Mouse (Mus musculus) kidney, embryonic 16.5 days (tissue): Measurements from ENCODE around the gene Tpm3. TPM values are rescaled to one million over a fixed set of nuclear protein-coding genes. Genes with fewer than 3 reads are reported as not detected.
"Not testable (repeated sequence)": the region's sequence is repeated elsewhere in the genome, so short reads cannot be mapped to it uniquely, and the experiment has no call there.

Source experiments
- ATAC-seq: fragments of 200-750 bp; cut with Nextera tagmentation; 2 replicates; pipeline ENCODE4 v1.8.0; 2017; ENCODE audit warnings: moderate TSS enrichment; ENCODE audit not compliant: low FRiP score, low TSS enrichment
- H3K27ac ChIP-seq: fragments of 300-500 bp; sonication (generic); 2 replicates; pipeline ENCODE4 v1.5.1; 2014; ENCODE audit warnings: low read length
- H3K27me3 ChIP-seq: fragments of 300-500 bp; sonication (generic); 2 replicates; pipeline ENCODE4 v1.6.1; 2014; ENCODE audit warnings: low read length, control low read depth, mixed read lengths; ENCODE audit not compliant: insufficient read depth
- H3K36me3 ChIP-seq: fragments of 300-500 bp; sonication (generic); 2 replicates; pipeline ENCODE4 v1.6.1; 2014; ENCODE audit warnings: low read length, control low read depth, mixed read lengths; ENCODE audit not compliant: insufficient read depth
- H3K4me1 ChIP-seq: fragments of 300-500 bp; sonication (generic); 2 replicates; pipeline ENCODE4 v1.6.1; 2014; ENCODE audit warnings: low read length, control low read depth, mixed read lengths; ENCODE audit not compliant: insufficient read depth
- H3K4me2 ChIP-seq: fragments of 300-500 bp; sonication (generic); replicated peaks from 2 replicates; pipeline ENCODE4 v1.6.1; 2014; ENCODE audit warnings: low read depth, low read length
- H3K4me3 ChIP-seq: fragments of 300-500 bp; sonication (generic); 2 replicates; pipeline ENCODE4 v1.5.1; 2014; ENCODE audit warnings: mild to moderate bottlenecking, low read length
- H3K9ac ChIP-seq: fragments of 300-500 bp; sonication (generic); replicated peaks from 2 replicates; pipeline ENCODE4 v1.6.1; 2014; ENCODE audit warnings: low read length
- H3K9me3 ChIP-seq: fragments of 300-500 bp; sonication (generic); 2 replicates; pipeline ENCODE4 v1.6.1; 2016; ENCODE audit warnings: low read length, control low read depth
- WGBS: fragments of 180-500 bp; shearing (Covaris S2); extraction: QIAGEN DNeasy Blood & Tissue Kit; methylation state at CpG from one replicate; pipeline ENCODE4 v1.1.7; 2014; 5-methylcytosine and 5-hydroxymethylcytosine counted together
- polyA plus RNA-seq: library from polyadenylated mRNA; unstranded; fragments of >200 nt; fragmentation: Nextera tagmentation; extraction: Ambion mirVana; gene quantifications from 2 replicates; pipeline ENCODE4 v1.2.1, GENCODE M21; 2015

Gene Tpm3
- polyA plus RNA-seq, 1 experiment from 2014 or later: 543 TPM

- Histone ChIP-seq H3K27me3 (no peaks in the 10 kb centered on the region), H3K27ac (no peak overlapping the region), H3K4me2 (no peak overlapping the region), H3K4me1 (peaks cover 6% of the 10 kb centered on the region; the same call in 1 of the 2 replicates), H3K9ac (no peak overlapping the region), H3K36me3 (peaks cover 24% of the 10 kb centered on the region), H3K4me3 (no peak overlapping the region), H3K9me3 (0 out of 2 replicates have a peak, but pooled peaks cover 2% of the 10 kb centered on the region)
- ATAC-seq: no peak
- 97% methylated on average over 2 of the region's 2 CpGs for WGBS
Measured at GRCm38 (mm10) chr3:90101673-90102072, 29.2 kb downstream of the Tpm3 start.

GRCm38 (mm10) chr3:90102239-90102638, 29.8 kb downstream of the Tpm3 start:
- Histone ChIP-seq H3K9me3 (0 out of 2 replicates have a peak, but pooled peaks cover 2% of the 10 kb centered on the region), H3K4me3 (no peak overlapping the region), H3K4me1 (peaks cover 6% of the 10 kb centered on the region; the same call in 1 of the 2 replicates), H3K27me3 (no peaks in the 10 kb centered on the region), H3K9ac (no peak overlapping the region), H3K27ac (no peak overlapping the region), H3K4me2 (no peak overlapping the region), H3K36me3 (peaks cover 23% of the 10 kb centered on the region)
- 55% methylated on average over 2 of the region's 2 CpGs for WGBS
- no peak for ATAC-seq

- no peak for ATAC-seq
- Histone ChIP-seq H3K27ac (no peak overlapping the region), H3K36me3 (peaks cover 17% of the 10 kb centered on the region), H3K4me1 (peaks cover 6% of the 10 kb centered on the region; the same call in 1 of the 2 replicates), H3K4me2 (no peak overlapping the region), H3K27me3 (no peaks in the 10 kb centered on the region), H3K9ac (no peak overlapping the region), H3K4me3 (no peak overlapping the region), H3K9me3 (0 out of 2 replicates have a peak, but pooled peaks cover 2% of the 10 kb centered on the region)
- 43% methylated on average over 2 of the region's 2 CpGs for WGBS
Measured at GRCm38 (mm10) chr3:90103176-90103575, 30.7 kb downstream of the Tpm3 start.

GRCm38 (mm10) chr3:90103938-90104337, 31.5 kb downstream of the Tpm3 start, which contains the start of gene Nup210l:
TSS of gene Nup210l (plus strand) at chr3:90104132.
- Histone ChIP-seq H3K4me1 (no peaks in the 10 kb centered on the region), H3K36me3 (peaks cover 15% of the 10 kb centered on the region), H3K27ac (no peak within 1 kb of the TSS), H3K9ac (no peak within 1 kb of the TSS), H3K9me3 (0 out of 2 replicates have a peak, but pooled peaks cover 2% of the 10 kb centered on the region), H3K27me3 (no peaks in the 10 kb centered on the region), H3K4me2 (no peak within 1 kb of the TSS), H3K4me3 (no peak within 1 kb of the TSS)
- WGBS: 86% methylated on average over 13 of the region's 13 CpGs
- ATAC-seq: no peak

- no peaks in the 10 kb centered on the region for H3K9me3 ChIP-seq
- no peak overlapping the region for H3K27ac ChIP-seq
- H3K4me1 ChIP-seq: no peaks in the 10 kb centered on the region
- no peaks in the 10 kb centered on the region for H3K36me3 ChIP-seq
- H3K4me3 ChIP-seq: no peak overlapping the region
- no peaks in the 10 kb centered on the region for H3K27me3 ChIP-seq
- no peak for ATAC-seq
- H3K9ac ChIP-seq: no peak overlapping the region
- H3K4me2 ChIP-seq: no peak overlapping the region
- 80% methylated on average over 2 of the region's 2 CpGs for WGBS
Measured at GRCm38 (mm10) chr3:90111706-90112105, 39.3 kb downstream of the Tpm3 start.

- no peak overlapping the region for H3K4me3 ChIP-seq
- H3K36me3 ChIP-seq: no peaks in the 10 kb centered on the region
- no peaks in the 10 kb centered on the region for H3K9me3 ChIP-seq
- no peak overlapping the region for H3K4me2 ChIP-seq
- no peaks in the 10 kb centered on the region for H3K27me3 ChIP-seq
- no peak overlapping the region for H3K27ac ChIP-seq
- H3K4me1 ChIP-seq: no peaks in the 10 kb centered on the region
- no peak for ATAC-seq
- no peak overlapping the region for H3K9ac ChIP-seq
- 62% methylated on average over 2 of the region's 2 CpGs for WGBS
Measured at GRCm38 (mm10) chr3:90114342-90114741, 41.9 kb downstream of the Tpm3 start.

- ATAC-seq: peak; percentile 65
- H3K27me3 ChIP-seq: no peaks in the 10 kb centered on the region
- H3K9ac ChIP-seq: no peak overlapping the region
- H3K4me3 ChIP-seq: no peak overlapping the region
- no peak overlapping the region for H3K4me2 ChIP-seq
- H3K9me3 ChIP-seq: no peaks in the 10 kb centered on the region
- no peaks in the 10 kb centered on the region for H3K36me3 ChIP-seq
- H3K4me1 ChIP-seq: no peaks in the 10 kb centered on the region
- no peak overlapping the region for H3K27ac ChIP-seq
- whole genome bisulfite sequencing: 50% methylated on average over 3 of the region's 3 CpGs
Measured at GRCm38 (mm10) chr3:90115526-90115925, 43.1 kb downstream of the Tpm3 start.

- Histone ChIP-seq H3K4me3 (no peak overlapping the region), H3K9me3 (no peaks in the 10 kb centered on the region), H3K27me3 (no peaks in the 10 kb centered on the region), H3K36me3 (no peaks in the 10 kb centered on the region), H3K9ac (no peak overlapping the region), H3K27ac (no peak overlapping the region), H3K4me2 (no peak overlapping the region), H3K4me1 (no peaks in the 10 kb centered on the region)
- ATAC-seq: no peak
- 93% methylated on average over 13 of the region's 13 CpGs for WGBS
Measured at GRCm38 (mm10) chr3:90118132-90118790, 45.8 kb downstream of the Tpm3 start.

- not testable (repeated sequence) for H3K36me3 ChIP-seq, H3K27me3 ChIP-seq, H3K4me3 ChIP-seq, H3K9ac ChIP-seq, H3K4me1 ChIP-seq, H3K9me3 ChIP-seq, H3K27ac ChIP-seq, ATAC-seq, H3K4me2 ChIP-seq
- WGBS: 85% methylated on average over 5 of the region's 5 CpGs
Measured at GRCm38 (mm10) chr3:90122036-90122435, 49.6 kb downstream of the Tpm3 start.

- Histone ChIP-seq H3K27me3 (no peaks in the 10 kb centered on the region), H3K27ac (no peak overlapping the region)
- ATAC-seq: no peak
Measured at GRCm38 (mm10) chr3:90125710-90126109, 53.3 kb downstream of the Tpm3 start.

More at GRCm38 (mm10) chr3:90125710-90126109, 53.3 kb downstream of the Tpm3 start:
- no peak overlapping the region for H3K4me2 ChIP-seq
- no peak overlapping the region for H3K4me3 ChIP-seq
- no peak overlapping the region for H3K9ac ChIP-seq
- H3K4me1 ChIP-seq: no peaks in the 10 kb centered on the region
- H3K9me3 ChIP-seq: no peaks in the 10 kb centered on the region
- whole genome bisulfite sequencing: 71% methylated on average over 5 of the region's 5 CpGs
- H3K36me3 ChIP-seq: no peaks in the 10 kb centered on the region
